Mouse (Mus musculus): ENCODE results near the gene Slmap. TPM values are rescaled to one million over a fixed set of nuclear protein-coding genes. Genes with fewer than 3 reads are reported as not detected.

The Slmap gene
- polyA plus RNA-seq (2012; rRNA removed; ENCODE audit: low replicate concordance), result 18.3 and 25.0 TPM in 2 replicates

DNA sequence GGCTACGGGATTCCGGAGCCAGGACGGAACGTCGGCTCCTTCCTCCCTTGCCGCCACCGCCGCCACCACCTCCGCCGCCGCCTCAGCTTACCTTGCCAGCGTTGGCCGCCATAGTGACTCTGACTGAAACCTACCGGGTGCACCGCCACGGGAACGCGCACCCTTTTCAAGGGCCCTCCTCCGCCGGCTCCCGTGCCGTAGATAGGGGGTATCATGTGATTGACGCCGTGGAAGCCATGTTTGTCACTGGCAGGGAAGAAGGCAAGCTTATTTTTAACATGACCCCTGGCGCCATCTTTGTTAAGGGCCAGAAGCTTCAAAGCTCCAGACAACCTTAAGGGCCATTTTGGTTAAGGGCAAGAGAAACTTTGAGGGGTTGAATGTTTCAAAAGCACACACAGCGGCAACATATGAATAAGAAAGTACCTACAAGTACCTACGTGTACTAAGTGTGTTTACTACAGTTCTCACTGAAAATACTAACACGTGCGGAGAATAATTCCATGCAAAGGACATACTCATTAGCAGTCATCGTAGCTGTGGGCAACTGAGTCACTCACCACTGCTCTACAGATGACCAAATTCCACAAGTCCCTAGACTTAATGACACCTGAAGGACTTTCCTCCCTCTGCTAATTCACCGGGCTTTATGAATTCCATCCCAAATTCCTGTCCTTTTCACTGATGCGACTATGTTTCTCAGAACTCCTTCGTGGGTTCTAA, at the start of gene Slmap:
Gene Slmap (minus strand): TSS at position 175 of the 723 bp plus-strand sequence.

DNA sequence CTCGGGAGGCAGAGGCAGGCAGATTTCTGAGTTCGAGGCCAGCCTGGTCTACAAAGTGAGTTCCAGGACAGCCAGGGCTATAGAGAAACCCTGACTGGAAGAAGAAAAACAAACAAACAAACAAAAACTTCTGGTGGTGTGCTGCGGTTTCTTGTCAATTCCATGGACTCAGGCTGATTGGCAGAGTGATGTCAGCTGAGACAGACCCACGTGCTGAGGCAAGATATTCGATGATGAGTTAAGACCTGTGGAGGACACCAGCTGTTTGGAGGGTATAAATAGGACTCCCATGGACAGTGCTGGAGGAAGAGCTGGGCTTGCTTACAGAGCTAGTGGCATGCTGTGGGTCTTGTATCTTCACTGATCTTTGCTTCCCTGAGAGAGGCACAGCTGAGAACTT, 38.8 kb upstream of the Slmap start, which contains the start of gene Dennd6a:
Gene Dennd6a (plus strand): TSS at position 301 of the 400 bp plus-strand sequence.

Other genes with a start within 250 kb of the Slmap start
- 5.3 and 6.7 TPM in 2 replicates for gene Dennd6a, start 38.9 kb upstream of the Slmap start, polyA plus RNA-seq (2012; rRNA removed; ENCODE audit: low replicate concordance)
- gene Arf4, start 103.1 kb upstream of the Slmap start, polyA plus RNA-seq (2012; rRNA removed; ENCODE audit: low replicate concordance), result 299 and 464 TPM in 2 replicates
- gene Pde12, start 135.0 kb upstream of the Slmap start, polyA plus RNA-seq (2012; rRNA removed; ENCODE audit: low replicate concordance), result 3.9 and 4.3 TPM in 2 replicates
- not detected in 2 replicates for gene Dnah12, start 158.3 kb upstream of the Slmap start, polyA plus RNA-seq (2012; rRNA removed; ENCODE audit: low replicate concordance)

Data from duodenum, adult 2 months (tissue).